Mouse (Mus musculus): ENCODE measurements around the gene Ifrd2.

Gene Ifrd2

DNA sequence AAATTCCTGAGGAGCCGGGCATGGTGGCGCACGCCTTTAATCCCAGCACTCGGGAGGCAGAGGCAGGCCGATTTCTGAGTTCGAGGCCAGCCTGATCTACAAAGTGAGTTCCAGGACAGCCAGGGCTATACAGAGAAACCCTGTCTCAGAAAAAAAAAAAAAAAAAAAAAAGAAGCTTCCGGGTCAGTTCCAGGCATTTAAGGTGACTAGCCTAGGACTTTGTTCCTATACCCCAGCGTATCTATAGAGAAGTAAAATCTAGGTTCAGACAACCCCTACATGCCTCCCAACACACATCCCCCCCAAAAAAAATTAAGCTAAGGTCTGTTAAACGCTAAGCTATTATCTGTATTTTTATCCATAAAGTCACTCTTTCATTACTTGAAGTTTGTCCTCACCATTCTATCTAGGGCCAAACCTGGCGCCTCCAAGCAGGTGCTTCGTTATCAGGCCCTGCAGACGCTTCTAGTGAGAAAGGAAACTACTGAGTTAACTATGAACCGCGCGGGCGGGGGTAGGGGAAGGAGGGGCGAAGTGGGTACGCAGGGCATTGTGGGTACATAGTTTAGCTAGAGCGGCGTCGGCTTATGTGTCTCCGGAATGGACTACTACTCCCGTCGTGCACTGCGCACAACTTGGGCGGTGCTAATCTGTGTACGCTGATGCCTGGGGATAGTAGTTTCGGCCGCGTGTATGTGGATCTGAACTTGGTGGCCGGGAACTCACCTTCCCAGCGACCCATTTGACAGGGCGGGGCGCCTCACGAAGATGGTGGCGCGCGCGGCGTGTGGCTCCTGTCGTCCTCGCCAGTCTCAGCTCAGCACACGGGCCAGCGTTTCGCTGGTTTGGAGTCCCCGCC lies at the start of gene Ifrd2:
Ifrd2 (plus strand) TSS at position 669 of the 859 bp plus-strand sequence.
- peak; percentile 97 for DNase-seq (ENCODE audit: low spot score)

DNA sequence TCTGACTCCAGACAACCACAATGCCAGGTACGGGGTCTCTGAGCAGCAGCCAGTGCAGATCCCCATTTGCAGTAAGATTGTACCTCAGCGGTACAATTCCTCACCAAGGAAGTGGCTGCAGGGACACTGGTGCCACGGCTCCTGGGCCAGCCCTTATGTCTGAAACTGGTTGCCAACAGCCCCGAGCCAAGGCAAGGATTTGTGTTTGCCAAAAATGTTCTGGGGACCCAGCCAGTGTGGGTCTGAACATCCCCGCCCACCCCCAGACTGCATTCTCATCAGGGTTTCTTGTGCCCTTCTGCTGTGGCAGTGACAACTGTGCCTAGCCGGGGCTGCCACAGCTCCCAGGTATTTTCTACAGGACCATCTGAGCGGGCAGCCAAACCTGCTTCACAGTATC lies 49.2 kb upstream of the Ifrd2 start:
- no peak for DNase-seq (ENCODE audit: low spot score)

DNA sequence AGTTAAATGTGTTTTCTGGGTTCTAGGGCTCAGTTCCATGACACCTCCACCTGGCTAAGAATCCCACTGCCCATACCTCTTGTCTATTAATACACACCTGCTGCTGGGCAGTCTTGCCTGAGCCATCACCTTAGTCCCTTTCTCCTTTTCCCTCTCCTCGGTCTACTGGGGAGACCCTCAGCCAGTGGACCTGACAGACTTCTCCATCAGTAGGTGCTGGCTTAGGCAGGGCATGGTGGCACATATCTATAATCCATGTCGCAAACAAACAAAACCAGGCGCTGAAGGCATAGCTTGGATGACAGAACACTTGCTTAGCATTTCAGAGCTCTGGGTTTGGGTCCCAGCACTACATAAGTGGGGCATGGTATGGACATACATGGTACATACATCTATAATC lies 48.7 kb upstream of the Ifrd2 start:
- no peak for DNase-seq (ENCODE audit: low spot score)

DNA sequence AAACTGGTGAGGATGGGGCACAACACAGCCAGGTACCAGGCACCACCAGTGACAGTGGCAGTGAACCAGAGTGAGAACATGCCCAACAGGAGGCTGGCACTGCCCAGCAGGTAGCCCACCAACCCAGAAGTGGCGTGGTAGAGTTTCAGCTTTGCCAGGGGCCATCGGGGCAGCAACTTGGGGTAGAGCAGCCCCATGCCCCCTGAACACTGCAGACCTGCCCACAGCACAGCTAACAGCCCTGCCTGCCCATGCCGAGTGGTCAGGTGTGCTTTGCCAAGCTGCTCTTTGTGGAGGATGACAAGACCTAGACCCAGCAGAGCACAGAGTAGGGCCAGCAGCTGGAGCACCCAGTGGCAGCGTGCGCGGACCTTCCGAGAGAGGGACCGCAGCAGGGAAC lies 47.5 kb upstream of the Ifrd2 start:
- no peak for DNase-seq (ENCODE audit: low spot score)

DNA sequence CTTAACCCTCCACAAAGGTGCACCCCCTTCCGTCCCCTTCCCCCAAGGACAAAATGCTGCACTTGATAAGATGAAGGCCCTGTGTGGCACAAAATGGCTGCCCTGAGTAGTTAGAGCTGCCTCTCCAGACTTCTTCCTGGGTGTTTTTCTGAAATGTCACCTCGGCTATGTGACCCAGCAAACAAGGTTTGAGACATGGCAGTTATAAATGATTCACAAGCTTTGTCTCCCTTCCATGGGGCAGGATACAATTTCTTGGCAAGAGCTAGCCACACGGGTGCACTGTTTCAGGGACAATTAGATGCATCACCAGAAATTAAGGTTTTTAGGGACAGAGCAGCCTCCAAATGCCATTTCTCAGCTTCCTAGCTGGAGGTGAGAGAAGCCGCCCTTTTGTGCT lies 47.0 kb upstream of the Ifrd2 start:
- DNase-seq (ENCODE audit: low spot score): no peak

DNA sequence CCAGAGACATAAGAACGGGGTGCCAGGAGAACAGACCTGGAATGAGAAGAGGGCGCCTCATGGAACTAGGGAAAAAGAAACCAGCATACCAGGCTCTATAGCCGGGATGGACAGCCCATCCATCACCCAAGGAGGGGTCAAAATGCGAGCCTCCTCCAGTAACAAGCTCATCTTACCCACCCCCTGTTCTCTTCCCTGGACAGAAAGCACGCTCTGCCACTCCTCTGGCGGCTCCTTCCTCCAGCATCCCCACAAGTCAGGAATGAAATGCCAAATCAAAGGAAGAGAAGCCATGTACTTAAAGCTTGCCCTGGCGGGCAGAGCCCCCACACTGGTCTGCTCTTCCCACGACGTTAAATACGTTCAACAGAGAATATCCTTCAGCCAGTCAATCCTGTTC lies 46.4 kb upstream of the Ifrd2 start:
- DNase-seq (ENCODE audit: low spot score): no peak

DNA sequence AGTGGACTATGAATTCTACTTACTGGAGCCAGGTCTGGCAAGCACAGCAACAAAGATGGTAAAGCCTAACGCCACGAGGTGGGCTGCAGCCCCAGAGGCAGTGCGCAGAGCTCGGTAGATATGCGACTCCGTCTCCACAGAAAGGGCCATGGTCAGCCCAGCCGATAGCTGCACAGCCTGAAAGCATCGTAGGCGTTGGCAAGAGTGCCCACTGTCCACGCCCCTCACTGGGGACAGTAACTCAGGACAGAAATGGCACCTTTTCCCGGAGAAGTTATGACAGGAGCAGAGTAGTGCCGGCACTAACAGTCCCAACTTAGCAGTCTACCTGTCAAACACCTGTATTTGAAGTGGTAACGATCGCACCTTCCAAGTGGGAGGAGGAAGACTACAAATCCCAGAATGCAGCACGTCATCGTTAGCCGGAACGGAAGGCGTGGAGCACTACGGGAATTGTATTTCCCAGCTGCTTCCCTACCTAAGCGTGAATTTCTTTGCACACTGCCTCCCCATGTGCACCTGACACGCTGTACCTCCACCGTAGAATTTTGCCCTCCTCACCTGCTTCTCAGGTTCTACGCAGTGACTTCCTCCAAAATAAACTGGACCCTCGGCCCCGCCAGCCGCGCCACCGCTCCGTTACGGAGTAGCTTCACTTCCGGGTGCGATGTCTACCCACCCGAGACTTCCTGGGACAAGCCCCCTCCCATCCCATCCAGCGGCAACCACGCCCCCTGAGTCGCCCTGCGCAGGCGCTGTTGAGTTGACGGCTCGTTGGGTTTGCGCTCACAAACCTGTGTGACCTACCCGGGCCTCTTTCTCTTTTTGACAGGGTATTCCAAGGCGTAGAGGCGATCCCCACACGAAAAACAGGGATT lies 45.7 kb upstream of the Ifrd2 start, which contains the start of the genes Cyb561d2 and Nprl2:
Cyb561d2 (minus strand) TSS at position 720 of the 878 bp plus-strand sequence.
Nprl2 (plus strand) TSS at position 753 of the 878 bp plus-strand sequence.
- DNase-seq (ENCODE audit: low spot score): peak; percentile 83

DNA sequence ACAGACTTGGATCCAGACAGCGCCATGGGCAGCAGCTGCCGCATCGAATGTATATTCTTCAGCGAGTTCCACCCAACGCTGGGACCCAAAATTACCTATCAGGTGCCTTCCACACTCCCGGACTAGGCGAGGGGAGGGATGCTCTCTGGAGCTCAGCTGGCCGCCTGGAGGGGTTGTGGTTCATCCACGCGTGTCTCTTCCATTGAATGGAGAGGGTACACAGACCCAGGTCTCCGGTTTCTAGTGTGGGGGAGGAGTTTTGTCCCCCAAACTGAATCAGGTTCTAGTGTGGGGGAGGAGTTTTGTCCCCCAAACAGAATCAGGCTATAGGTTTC lies 45.1 kb upstream of the Ifrd2 start:
- no peak for DNase-seq (ENCODE audit: low spot score)

DNA sequence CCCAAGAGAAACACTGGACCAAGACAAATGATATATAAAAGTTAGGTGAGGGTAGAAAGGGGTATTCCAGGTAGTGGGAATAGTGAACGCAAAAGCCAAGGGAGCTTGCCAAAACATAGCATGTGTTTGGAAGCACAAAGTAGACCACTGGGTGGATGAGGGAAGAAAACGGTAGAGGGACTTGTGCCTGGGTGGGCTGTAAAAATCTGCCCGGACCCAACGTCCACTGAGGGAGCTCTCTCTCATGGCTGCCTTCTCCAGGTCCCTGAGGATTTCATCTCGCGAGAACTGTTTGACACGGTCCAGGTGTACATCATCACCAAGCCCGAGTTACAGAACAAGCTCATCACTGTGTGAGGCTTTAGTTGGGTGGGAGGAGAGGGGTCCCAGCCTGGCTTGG lies 44.7 kb upstream of the Ifrd2 start:
- no peak for DNase-seq (ENCODE audit: low spot score)

DNA sequence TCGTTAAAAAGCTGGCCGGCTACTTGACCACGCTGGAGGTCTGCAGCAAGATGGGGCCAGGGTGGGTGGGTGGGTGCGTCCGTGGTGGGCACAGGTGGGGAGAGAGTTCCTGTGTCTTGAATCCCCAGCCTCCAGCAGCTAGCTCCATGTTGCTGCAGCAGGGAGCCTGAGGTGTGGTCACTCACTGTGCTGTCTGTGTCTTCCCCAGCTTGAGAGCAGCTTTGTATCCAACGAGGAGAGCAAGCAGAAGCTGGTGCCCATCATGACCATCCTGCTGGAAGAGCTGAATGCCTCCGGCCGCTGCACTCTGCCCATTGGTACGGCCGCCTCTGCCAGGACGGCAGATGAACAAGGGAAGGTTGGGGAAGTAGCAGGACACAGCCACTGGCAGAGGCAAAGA lies 44.1 kb upstream of the Ifrd2 start:
- no peak for DNase-seq (ENCODE audit: low spot score)

DNA sequence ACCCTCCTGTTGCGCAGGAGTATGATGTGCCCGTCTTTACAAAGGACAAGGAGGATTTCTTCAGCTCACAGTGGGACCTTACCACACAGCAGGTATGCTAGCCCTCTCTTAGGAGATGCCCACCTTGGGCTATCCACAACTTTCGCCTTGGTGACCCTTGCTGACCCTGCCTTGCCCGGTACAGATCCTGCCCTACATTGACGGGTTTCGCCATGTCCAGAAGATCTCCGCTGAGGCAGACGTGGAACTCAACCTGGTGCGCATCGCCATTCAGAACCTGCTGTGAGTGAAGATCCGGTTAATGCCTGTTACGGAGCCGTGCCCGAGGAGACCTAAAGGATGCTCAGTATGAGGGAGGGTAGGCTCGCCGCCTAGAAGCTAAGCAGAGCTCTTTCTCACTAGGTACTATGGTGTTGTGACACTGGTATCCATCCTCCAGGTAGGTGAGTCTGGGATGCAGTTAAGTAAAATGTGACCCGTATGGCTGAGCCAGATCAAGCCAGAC lies 43.2 kb upstream of the Ifrd2 start:
- DNase-seq (ENCODE audit: low spot score): no peak

DNA sequence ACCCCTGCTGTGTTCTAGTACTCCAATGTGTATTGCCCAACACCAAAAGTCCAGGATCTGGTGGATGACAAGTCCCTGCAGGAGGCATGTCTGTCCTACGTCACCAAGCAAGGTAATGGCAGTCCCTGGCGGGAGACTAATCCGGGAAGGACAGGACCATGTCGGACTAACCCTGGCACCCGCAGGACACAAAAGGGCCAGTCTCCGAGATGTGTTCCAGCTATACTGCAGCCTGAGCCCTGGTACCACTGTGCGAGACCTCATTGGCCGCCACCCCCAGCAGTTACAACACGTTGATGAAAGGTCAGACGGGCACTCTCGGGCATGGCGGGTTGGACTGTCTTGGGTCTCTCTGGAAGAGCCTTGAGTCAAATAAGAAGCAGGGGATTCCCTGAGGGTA lies 42.7 kb upstream of the Ifrd2 start:
- no peak for DNase-seq (ENCODE audit: low spot score)

DNA sequence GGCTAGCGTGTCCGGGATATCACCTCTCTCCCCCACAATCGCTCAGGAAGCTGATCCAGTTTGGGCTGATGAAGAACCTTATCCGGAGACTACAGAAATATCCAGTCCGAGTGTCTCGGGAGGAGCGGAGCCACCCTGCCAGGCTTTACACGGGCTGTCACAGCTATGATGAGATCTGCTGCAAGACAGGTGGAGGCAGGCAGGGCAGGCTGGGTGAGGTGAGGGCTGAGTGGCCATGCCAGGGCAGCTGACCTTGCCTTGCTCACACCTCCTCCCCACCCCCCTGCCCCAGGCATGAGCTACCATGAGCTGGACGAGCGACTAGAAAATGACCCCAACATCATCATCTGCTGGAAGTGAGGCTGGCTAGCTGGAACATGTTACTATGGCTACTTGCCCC lies 42.2 kb upstream of the Ifrd2 start:
- no peak for DNase-seq (ENCODE audit: low spot score)

DNA sequence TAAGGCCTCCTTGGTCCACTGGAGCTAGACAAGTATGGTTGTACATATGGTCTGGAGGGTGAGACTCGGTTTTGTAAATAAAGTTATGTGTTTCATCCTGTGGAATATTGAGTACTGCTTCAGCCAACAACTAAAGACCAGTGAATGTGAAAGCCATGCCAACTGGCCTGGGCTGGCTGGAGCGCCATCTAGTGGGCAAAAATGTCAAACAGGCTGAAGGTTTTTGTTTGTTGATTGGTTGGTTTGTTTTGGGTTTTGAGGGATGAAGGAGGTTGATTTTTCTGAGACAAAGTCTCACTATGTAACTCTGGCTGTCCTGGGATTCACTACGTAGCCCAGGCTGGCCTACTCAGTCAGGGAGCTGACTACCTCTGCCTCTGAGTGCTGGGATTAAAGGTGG lies 41.8 kb upstream of the Ifrd2 start:
- peak; percentile 78 for DNase-seq (ENCODE audit: low spot score)

DNA sequence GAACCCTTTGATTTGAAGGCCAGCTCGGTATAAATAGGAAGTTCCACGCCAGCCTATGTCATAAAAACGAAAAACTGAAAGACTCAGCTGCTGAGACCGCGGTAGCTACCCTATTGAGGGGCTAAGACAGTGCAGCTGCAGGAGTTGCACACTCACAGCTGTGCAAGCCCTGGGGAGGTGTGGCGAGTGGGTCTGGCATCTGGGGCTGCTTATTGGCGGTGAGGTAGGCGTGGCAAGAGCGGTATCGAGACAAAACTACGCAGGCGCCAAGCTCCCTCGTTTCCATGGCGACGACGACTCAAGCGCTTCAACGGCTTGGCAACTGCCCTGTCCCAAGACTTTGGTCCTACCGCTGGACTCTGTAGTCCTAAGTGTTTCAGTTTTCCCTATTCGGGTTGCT lies 40.4 kb upstream of the Ifrd2 start, which contains the start of gene Zmynd10:
Zmynd10 (plus strand) TSS at position 273 of the 400 bp plus-strand sequence.
- DNase-seq (ENCODE audit: low spot score): no peak

DNA sequence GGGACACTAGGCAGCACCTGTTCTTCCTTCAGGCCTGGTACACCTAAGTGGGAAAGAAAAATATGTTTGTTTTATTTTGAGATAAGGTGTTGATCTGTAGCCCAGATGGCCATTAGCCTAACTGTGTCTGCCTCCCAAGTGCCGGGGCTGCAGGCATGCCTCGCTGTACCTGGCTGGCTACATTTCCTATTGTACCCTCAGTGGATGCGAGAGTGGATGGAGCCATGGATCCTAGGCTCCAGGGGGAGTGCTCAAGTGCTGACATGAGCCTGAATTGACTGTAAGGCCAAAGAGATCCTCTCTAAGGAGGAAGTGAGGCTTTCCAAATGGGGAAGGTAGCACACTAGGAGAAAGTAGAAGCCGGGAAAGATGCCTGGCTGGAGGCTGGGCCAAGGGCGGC lies 39.5 kb upstream of the Ifrd2 start:
- no peak for DNase-seq (ENCODE audit: low spot score)

DNA sequence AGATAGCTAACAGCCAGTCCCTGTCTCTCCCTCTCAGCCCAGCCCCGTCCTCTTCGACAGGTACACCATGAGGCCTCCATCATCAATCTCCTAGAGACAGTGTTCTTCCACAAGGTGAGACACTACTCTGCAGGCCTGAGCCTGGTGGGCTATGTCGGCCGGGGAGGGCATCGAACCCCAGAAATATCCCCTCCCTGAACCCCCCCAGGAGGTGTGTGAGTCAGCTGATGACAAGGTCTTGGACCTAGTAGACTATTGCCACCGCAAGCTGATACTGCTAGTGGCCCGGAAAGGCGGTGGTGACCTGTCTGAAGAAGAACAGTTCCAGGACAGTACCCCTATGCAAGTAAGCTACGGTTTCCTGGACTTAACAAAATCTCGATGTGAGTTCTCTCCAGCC lies 38.6 kb upstream of the Ifrd2 start:
- no peak for DNase-seq (ENCODE audit: low spot score)

DNA sequence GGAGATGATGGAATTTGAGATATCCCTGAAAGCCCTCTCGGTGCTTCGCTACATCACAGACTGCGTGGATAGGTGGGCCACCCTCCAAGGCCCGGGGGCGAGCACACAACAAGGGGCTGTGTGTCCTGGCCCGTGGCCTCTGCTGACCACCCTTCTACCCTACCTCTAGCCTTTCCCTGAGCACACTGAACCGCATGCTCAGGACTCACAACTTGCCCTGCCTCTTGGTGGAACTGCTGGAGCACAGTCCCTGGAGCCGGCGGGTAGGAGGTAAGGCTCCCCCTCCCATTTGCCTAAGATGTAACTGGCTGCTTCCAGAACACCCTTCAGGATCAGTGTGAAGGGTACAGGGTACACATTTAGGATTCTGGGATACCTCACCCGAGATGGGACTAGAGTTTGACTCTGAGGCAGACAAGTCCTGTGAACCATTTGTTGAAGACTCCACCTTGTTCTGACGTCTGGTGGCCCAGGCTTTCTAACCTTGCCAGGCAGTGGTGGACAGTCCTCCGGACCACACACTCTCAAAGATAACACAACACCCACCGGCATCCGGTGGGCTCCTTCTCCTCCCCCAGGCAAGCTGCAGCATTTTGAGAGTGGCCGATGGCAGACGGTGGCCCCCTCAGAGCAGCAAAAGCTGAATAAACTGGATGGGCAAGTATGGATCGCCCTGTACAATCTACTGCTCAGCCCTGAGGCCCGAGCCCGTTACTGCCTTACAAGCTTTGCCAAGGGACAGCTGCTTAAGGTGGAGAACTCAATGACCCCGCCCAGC lies 38.0 kb upstream of the Ifrd2 start:
- DNase-seq (ENCODE audit: low spot score): no peak

DNA sequence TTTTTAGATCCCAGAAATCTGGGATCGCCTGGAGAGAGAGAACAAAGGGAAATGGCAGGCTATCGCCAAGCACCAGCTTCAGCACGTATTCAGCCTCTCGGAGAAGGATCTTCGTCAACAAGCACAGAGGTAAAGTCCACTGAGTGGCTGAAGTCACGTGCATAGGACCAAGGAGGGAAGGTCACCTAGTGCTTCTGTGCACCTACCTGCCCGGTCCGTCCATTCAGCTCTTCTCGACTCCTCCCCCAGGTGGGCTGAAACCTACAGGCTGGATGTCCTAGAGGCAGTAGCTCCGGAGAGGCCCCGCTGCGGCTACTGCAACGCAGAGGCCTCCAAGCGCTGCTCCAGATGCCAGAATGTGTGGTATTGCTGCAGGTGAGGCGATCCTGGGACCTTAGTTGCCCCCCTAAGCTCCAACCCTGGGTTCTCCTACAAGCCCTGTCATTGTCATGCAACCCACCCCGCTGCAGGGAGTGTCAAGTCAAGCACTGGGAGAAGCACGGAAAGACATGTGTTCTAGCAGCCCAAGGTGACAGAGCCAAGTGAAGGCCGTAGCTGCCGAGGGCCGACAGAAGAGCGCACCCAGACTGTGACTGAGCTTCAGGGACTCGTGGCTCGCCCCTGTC lies 36.8 kb upstream of the Ifrd2 start:
- DNase-seq (ENCODE audit: low spot score): no peak

DNA sequence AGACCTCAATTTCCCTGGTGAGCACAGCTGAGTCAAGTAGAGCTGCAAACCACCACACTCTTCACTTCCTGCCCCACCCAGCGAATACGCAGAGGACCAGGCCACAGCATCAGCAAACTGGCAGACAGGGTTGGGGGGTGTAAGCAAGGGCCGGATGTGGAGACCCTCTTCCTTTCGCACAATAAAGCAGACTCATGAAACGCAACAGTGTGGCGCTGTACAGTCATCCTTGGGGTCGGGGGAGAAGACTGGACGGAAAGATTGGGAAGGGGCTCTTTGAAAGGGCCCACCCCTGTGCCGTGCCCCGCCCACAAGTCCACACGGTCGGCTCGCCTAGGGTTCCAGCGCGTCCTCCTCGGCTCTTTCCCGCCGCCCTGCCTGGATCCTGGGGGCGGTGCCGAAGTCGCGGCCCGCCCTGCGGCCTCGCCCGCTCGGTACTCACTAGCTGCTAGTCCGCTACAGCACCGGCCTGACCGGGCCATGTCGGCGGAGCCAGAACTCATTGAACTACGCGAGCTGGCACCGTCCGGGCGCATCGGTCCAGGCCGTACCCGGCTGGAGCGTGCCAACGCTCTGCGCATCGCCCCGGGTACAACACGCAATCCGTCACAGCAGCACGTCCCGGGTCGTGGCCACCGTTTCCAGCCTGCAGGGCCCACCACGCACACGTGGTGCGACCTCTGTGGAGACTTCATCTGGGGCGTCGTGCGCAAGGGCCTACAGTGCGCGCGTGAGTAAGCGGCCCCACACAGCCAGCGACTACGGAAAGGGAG lies 36.1 kb upstream of the Ifrd2 start, which contains the start of gene Rassf1:
Rassf1 (plus strand) TSS at position 439 of the 773 bp plus-strand sequence.
- no peak for DNase-seq (ENCODE audit: low spot score)

DNA sequence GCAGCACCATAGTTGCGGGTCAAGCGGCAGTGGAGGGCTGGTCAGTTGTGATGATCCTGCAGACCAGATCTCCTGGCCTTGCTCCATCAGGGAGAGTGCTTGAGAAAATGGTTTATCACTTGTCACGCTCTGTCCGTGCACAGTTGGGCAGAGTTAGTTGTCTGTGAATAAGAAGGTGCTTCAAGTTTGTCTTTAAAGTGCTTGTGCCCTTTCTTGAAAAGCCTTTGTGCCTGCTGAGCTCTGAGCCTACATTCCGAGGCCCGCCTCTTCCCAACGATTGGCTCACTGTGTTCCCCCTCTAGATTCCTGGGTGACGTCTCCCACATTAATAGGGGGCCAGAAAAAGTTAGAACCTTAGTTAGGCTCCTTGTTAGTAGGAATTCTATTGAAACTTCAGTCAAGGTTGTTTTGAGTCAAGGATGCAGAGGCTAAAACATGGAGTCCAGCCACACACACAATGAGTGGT lies 35.5 kb upstream of the Ifrd2 start:
- no peak for DNase-seq (ENCODE audit: low spot score)

Data from layer of hippocampus, adult 9-10 months (tissue).